Mouse (Mus musculus): ENCODE data around the gene Trpm8. TPM values are rescaled to one million over a fixed set of nuclear protein-coding genes. Genes with fewer than 3 reads are reported as not detected.

Gene Trpm8
- polyA plus RNA-seq, 1 experiment from 2014 or later, result not detected

- Histone ChIP-seq H3K27ac (ENCODE audit: low read depth, low read length) (no peak overlapping the region), H3K27me3 (ENCODE audit: control insufficient read depth, insufficient read depth, low read length) (no peaks in the 10 kb centered on the region), H3K9me3 (ENCODE audit: control insufficient read depth, low read length) (peaks cover 87% of the 10 kb centered on the region), H3K4me1 (ENCODE audit: control insufficient read depth, insufficient read depth, low read length) (no peaks in the 10 kb centered on the region), H3K36me3 (ENCODE audit: control insufficient read depth, insufficient read depth, low read length) (no peaks in the 10 kb centered on the region), H3K9ac (ENCODE audit: low read depth, low read length) (no peak overlapping the region), H3K4me2 (replicated peaks; ENCODE audit: low read depth, low read length) (no peak overlapping the region), H3K4me3 (ENCODE audit: low read length) (no peak overlapping the region)
- no peak for ATAC-seq (ENCODE audit: low FRiP score, low TSS enrichment)
- 51% methylated on average over 6 of the region's 6 CpGs for WGBS
Observed at GRCm38 (mm10) chr1:88305018-88305795, 27.7 kb downstream of the Trpm8 start.

- Histone ChIP-seq H3K36me3 (ENCODE audit: control insufficient read depth, insufficient read depth, low read length) (no peaks in the 10 kb centered on the region), H3K4me2 (replicated peaks; ENCODE audit: low read depth, low read length) (no peak overlapping the region), H3K27ac (ENCODE audit: low read depth, low read length) (no peak overlapping the region), H3K27me3 (ENCODE audit: control insufficient read depth, insufficient read depth, low read length) (no peaks in the 10 kb centered on the region), H3K4me1 (ENCODE audit: control insufficient read depth, insufficient read depth, low read length) (no peaks in the 10 kb centered on the region), H3K9me3 (ENCODE audit: control insufficient read depth, low read length) (peaks cover 78% of the 10 kb centered on the region), H3K4me3 (ENCODE audit: low read length) (no peak overlapping the region), H3K9ac (ENCODE audit: low read depth, low read length) (no peak overlapping the region)
- ATAC-seq (ENCODE audit: low FRiP score, low TSS enrichment), result no peak
- WGBS, result 50% methylated on average over 1 of the region's 1 CpGs
Observed at GRCm38 (mm10) chr1:88306543-88306942, 29.1 kb downstream of the Trpm8 start.

- 68% methylated on average over 12 of the region's 12 CpGs for WGBS
- Histone ChIP-seq H3K36me3 (ENCODE audit: control insufficient read depth, insufficient read depth, low read length) (no peaks in the 10 kb centered on the region), H3K9me3 (ENCODE audit: control insufficient read depth, low read length) (peaks cover 72% of the 10 kb centered on the region)
Observed at GRCm38 (mm10) chr1:88307180-88307579, 29.7 kb downstream of the Trpm8 start.

GRCm38 (mm10) chr1:88309020-88309419, 31.6 kb downstream of the Trpm8 start:
- ATAC-seq (ENCODE audit: low FRiP score, low TSS enrichment), result no peak
- Histone ChIP-seq H3K9ac (ENCODE audit: low read depth, low read length) (no peak overlapping the region), H3K36me3 (ENCODE audit: control insufficient read depth, insufficient read depth, low read length) (no peaks in the 10 kb centered on the region), H3K4me1 (ENCODE audit: control insufficient read depth, insufficient read depth, low read length) (no peaks in the 10 kb centered on the region), H3K27ac (ENCODE audit: low read depth, low read length) (no peak overlapping the region), H3K4me3 (ENCODE audit: low read length) (no peak overlapping the region), H3K4me2 (replicated peaks; ENCODE audit: low read depth, low read length) (no peak overlapping the region), H3K27me3 (ENCODE audit: control insufficient read depth, insufficient read depth, low read length) (no peaks in the 10 kb centered on the region), H3K9me3 (ENCODE audit: control insufficient read depth, low read length) (peaks cover 56% of the 10 kb centered on the region)
- WGBS, result 50% methylated on average over 2 of the region's 2 CpGs

More at GRCm38 (mm10) chr1:88307180-88307579, 29.7 kb downstream of the Trpm8 start:
- H3K4me3 ChIP-seq (ENCODE audit: low read length), result no peak overlapping the region
- no peaks in the 10 kb centered on the region for H3K4me1 ChIP-seq (ENCODE audit: control insufficient read depth, insufficient read depth, low read length)
- no peak overlapping the region for H3K27ac ChIP-seq (ENCODE audit: low read depth, low read length)
- H3K27me3 ChIP-seq (ENCODE audit: control insufficient read depth, insufficient read depth, low read length), result no peaks in the 10 kb centered on the region
- no peak for ATAC-seq (ENCODE audit: low FRiP score, low TSS enrichment)
- no peak overlapping the region for H3K4me2 ChIP-seq (replicated peaks; ENCODE audit: low read depth, low read length)
- no peak overlapping the region for H3K9ac ChIP-seq (ENCODE audit: low read depth, low read length)

GRCm38 (mm10) chr1:88309905-88310304, 32.4 kb downstream of the Trpm8 start:
- no peak overlapping the region for H3K4me3 ChIP-seq (ENCODE audit: low read length)
- no peaks in the 10 kb centered on the region for H3K4me1 ChIP-seq (ENCODE audit: control insufficient read depth, insufficient read depth, low read length)
- no peaks in the 10 kb centered on the region for H3K36me3 ChIP-seq (ENCODE audit: control insufficient read depth, insufficient read depth, low read length)
- H3K4me2 ChIP-seq (replicated peaks; ENCODE audit: low read depth, low read length), result no peak overlapping the region
- H3K9ac ChIP-seq (ENCODE audit: low read depth, low read length), result no peak overlapping the region
- peaks cover 47% of the 10 kb centered on the region for H3K9me3 ChIP-seq (ENCODE audit: control insufficient read depth, low read length)
- 57% methylated on average over 3 of the region's 3 CpGs for WGBS
- no peaks in the 10 kb centered on the region for H3K27me3 ChIP-seq (ENCODE audit: control insufficient read depth, insufficient read depth, low read length)
- ATAC-seq (ENCODE audit: low FRiP score, low TSS enrichment), result 0 out of 2 replicates have a peak, but pooled peaks have one; percentile 11
- H3K27ac ChIP-seq (ENCODE audit: low read depth, low read length), result no peak overlapping the region

GRCm38 (mm10) chr1:88310349-88310748, 32.9 kb downstream of the Trpm8 start:
- Histone ChIP-seq H3K9ac (ENCODE audit: low read depth, low read length) (no peak overlapping the region), H3K4me3 (ENCODE audit: low read length) (no peak overlapping the region), H3K4me1 (ENCODE audit: control insufficient read depth, insufficient read depth, low read length) (no peaks in the 10 kb centered on the region), H3K27me3 (ENCODE audit: control insufficient read depth, insufficient read depth, low read length) (no peaks in the 10 kb centered on the region), H3K27ac (ENCODE audit: low read depth, low read length) (no peak overlapping the region), H3K36me3 (ENCODE audit: control insufficient read depth, insufficient read depth, low read length) (no peaks in the 10 kb centered on the region), H3K4me2 (replicated peaks; ENCODE audit: low read depth, low read length) (no peak overlapping the region), H3K9me3 (ENCODE audit: control insufficient read depth, low read length) (peaks cover 43% of the 10 kb centered on the region)
- 69% methylated on average over 3 of the region's 3 CpGs for WGBS
- 0 out of 2 replicates have a peak, but pooled peaks have one; percentile 55 for ATAC-seq (ENCODE audit: low FRiP score, low TSS enrichment)

- Histone ChIP-seq H3K9me3 (ENCODE audit: control insufficient read depth, low read length) (no peaks in the 10 kb centered on the region), H3K4me2 (replicated peaks; ENCODE audit: low read depth, low read length) (no peak overlapping the region), H3K36me3 (ENCODE audit: control insufficient read depth, insufficient read depth, low read length) (no peaks in the 10 kb centered on the region), H3K27me3 (ENCODE audit: control insufficient read depth, insufficient read depth, low read length) (no peaks in the 10 kb centered on the region), H3K4me3 (ENCODE audit: low read length) (no peak overlapping the region), H3K4me1 (ENCODE audit: control insufficient read depth, insufficient read depth, low read length) (no peaks in the 10 kb centered on the region), H3K9ac (ENCODE audit: low read depth, low read length) (no peak overlapping the region), H3K27ac (ENCODE audit: low read depth, low read length) (no peak overlapping the region)
- WGBS, result 87% methylated on average over 1 of the region's 1 CpGs
- no peak for ATAC-seq (ENCODE audit: low FRiP score, low TSS enrichment)
Observed at GRCm38 (mm10) chr1:88317279-88317678, 39.8 kb downstream of the Trpm8 start.

GRCm38 (mm10) chr1:88318531-88319060, 41.1 kb downstream of the Trpm8 start:
- H3K4me3 ChIP-seq (ENCODE audit: low read length), result no peak overlapping the region
- H3K9me3 ChIP-seq (ENCODE audit: control insufficient read depth, low read length), result no peaks in the 10 kb centered on the region
- no peak overlapping the region for H3K9ac ChIP-seq (ENCODE audit: low read depth, low read length)
- no peak overlapping the region for H3K4me2 ChIP-seq (replicated peaks; ENCODE audit: low read depth, low read length)
- ATAC-seq (ENCODE audit: low FRiP score, low TSS enrichment), result no peak
- H3K36me3 ChIP-seq (ENCODE audit: control insufficient read depth, insufficient read depth, low read length), result no peaks in the 10 kb centered on the region
- no peaks in the 10 kb centered on the region for H3K27me3 ChIP-seq (ENCODE audit: control insufficient read depth, insufficient read depth, low read length)
- 72% methylated on average over 6 of the region's 6 CpGs for WGBS
- H3K4me1 ChIP-seq (ENCODE audit: control insufficient read depth, insufficient read depth, low read length), result no peaks in the 10 kb centered on the region
- no peak overlapping the region for H3K27ac ChIP-seq (ENCODE audit: low read depth, low read length)

GRCm38 (mm10) chr1:88320821-88321395, 43.4 kb downstream of the Trpm8 start:
- Histone ChIP-seq H3K4me1 (ENCODE audit: control insufficient read depth, insufficient read depth, low read length) (no peaks in the 10 kb centered on the region), H3K36me3 (ENCODE audit: control insufficient read depth, insufficient read depth, low read length) (no peaks in the 10 kb centered on the region), H3K9me3 (ENCODE audit: control insufficient read depth, low read length) (no peaks in the 10 kb centered on the region), H3K9ac (ENCODE audit: low read depth, low read length) (no peak overlapping the region), H3K4me3 (ENCODE audit: low read length) (no peak overlapping the region), H3K4me2 (replicated peaks; ENCODE audit: low read depth, low read length) (no peak overlapping the region), H3K27ac (ENCODE audit: low read depth, low read length) (no peak overlapping the region), H3K27me3 (ENCODE audit: control insufficient read depth, insufficient read depth, low read length) (no peaks in the 10 kb centered on the region)
- ATAC-seq (ENCODE audit: low FRiP score, low TSS enrichment), result no peak
- 76% methylated on average over 7 of the region's 7 CpGs for WGBS

Measured in kidney, embryonic 14.5 days (tissue).